Mouse (Mus musculus) urinary bladder, postnatal 0 days (tissue): ENCODE data around the gene Dync2li1. TPM values are rescaled to one million over a fixed set of nuclear protein-coding genes. Genes with fewer than 3 reads are reported as not detected.

Experiments used
- polyA plus RNA-seq: library from polyadenylated mRNA; unstranded; fragments of >200 nt; fragmentation: Nextera tagmentation; extraction: Ambion mirVana; gene quantifications from 2 replicates; pipeline ENCODE4 v1.2.1, GENCODE M21; 2015

Gene Dync2li1
- 13.3 and 13.8 TPM in 2 replicates for polyA plus RNA-seq

DNA sequence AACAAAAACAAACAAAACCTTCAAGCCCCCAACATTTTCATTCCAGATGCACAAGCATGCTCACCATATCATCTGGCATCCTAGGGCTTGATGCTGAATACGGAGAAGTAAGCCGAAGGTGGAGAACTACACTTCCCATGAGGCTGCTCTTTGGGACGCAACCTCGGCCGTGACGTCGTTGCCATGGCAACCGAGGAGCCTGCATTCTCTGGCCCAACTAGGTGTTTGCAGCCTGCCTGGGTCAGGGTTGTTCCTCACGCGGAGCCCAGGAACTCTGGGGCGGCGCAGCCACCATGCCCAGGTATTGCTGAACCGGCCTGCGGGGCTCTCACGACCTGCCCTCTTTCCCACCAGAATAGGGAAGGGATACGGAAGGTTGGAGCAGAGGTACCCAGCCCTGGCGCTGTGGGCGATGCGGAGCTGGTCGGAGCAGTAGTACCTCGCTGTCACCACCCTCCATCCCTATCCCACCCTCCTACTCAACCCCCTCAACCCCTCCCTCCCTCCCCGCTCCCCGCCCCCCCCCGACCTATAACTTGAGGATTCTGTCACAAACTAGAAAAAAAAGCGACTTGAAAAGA lies at the start of gene Dync2li1:
TSS of gene Dync2li1 (plus strand) at position 221 of the 581 bp plus-strand sequence.

DNA sequence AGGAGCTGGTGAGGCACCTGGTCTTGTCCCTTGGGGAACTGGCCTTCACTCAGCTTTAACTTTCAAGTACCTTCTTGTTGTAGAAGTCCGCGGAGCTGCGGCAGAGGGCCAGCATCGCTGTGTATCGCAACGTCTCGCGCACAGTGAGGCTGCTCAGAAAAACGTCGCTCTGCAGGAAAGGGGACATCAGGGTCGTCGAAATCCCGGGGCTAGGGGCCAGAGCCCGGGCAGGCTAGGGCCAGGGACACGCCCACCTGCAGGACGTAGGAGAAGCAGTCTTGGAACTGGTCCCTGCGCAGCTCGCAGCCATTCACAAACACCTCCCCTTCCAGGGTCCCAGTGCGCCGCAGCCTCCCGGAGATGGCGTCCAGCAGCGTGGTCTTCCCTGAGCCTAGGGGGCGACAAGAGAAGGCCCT lies 49.7 kb downstream of the Dync2li1 start, which contains the start of gene Abcg8:
TSS of gene Abcg8 (plus strand) at position 352 of the 416 bp plus-strand sequence.

DNA sequence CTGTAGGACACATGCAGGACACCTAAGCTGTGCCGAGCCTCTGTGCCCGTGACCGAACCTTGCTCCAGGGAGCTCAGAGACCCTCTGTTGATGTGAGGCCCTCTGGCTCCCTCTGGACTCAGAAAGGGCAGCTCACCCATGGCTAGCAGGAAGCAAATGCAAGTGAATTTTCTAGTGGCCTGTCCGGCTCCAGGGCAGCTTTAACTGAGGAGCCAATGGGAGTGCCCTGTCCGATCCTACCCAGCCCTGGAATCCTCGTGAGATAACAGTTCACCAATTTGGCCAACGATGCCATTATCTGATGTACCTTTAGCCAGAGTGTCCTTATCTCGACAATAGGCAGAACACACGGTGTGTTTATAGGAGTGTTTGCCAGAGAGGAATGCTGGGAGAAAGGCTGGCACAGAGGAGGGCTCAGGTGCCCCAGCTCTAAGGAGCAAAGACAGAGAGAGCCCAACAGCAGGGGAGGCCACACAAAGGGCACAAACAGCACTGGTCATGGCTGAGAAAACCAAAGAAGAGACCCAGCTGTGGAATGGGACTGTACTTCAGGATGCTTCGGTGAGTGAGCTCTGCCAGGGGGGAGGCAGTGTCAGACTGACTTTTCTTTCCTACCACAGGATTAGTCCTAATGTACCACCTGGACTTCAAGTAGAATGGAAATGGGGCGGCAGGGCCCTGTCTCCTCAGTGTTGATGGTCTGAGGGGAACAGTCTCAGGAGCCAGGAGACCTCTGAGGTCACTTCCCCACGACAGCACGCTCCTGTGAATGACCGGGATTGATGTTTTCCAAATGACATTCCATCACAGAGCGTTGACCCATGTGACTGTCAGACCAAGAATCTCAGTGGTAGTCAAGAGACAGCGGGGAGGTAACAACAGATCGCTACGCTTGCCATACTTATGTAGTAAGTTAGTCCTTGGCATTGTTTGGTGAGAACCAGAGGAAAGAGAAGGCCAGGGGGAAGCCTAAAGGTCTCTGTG lies 56.7 kb downstream of the Dync2li1 start, which contains the start of gene Abcg5:
TSS of gene Abcg5 (minus strand) at position 278 of the 984 bp plus-strand sequence.

Other genes starting within 250 kb of the Dync2li1 start
- 3.2 and 3.4 TPM in 2 replicates for gene Thada, start 160.3 kb upstream of the Dync2li1 start, polyA plus RNA-seq
- 4.4 and 6.2 TPM in 2 replicates for gene Plekhh2, start 114.6 kb upstream of the Dync2li1 start, polyA plus RNA-seq
- not detected in 2 replicates for gene Abcg8, start 49.8 kb downstream of the Dync2li1 start, polyA plus RNA-seq
- gene Abcg5, start 56.5 kb downstream of the Dync2li1 start, polyA plus RNA-seq = 0.10 and 0.14 TPM in 2 replicates
- gene Lrpprc, start 164.3 kb downstream of the Dync2li1 start, polyA plus RNA-seq = 20.6 and 21.0 TPM in 2 replicates